Mouse (Mus musculus): ENCODE measurements around the gene Dusp16.

DNA sequence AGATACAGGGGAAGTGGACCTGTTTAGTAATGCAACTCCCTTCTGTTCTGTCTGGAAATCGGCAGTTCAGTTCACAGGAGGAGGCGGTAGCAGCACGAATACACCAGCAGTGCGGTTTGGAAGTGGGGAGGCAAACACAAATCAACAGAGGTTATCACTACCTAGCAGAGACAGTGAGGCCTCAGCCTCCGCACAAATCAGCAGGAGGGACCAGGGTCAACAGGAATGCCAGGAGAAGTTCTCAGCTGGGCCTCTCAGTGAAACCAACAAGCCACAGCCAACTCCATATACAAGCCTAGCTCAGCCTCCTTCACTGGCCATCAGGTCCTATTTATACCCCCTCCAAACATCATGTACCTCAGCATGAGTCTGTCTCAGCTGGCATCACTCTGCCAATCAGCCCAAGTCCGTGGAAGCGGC is 10.9 kb downstream of the Dusp16 start:
- no peak for TF ChIP-seq CTCF (conservative IDR thresholded peaks at IDR 0.05; ENCODE audit: low read length)
- no peak for TF ChIP-seq POU5F1 (IDR thresholded peaks at IDR 0.05; ENCODE audit: borderline replicate concordance, low read length)
- peak; percentile 62; the same call in 1 of the 2 replicates for TF ChIP-seq NANOG (IDR thresholded peaks at IDR 0.05; ENCODE audit: borderline replicate concordance, low read length)
